Mouse (Mus musculus) thymus, adult 2 months (tissue): ENCODE data around the gene Wdr31.

Source experiments
- CTCF ChIP-seq: fragments of 200-500 bp; IDR thresholded peaks from 2 replicates; pipeline ENCODE4 v1.5.1; 2012; ENCODE audit warnings: mild to moderate bottlenecking, control low read depth, low read length, moderate library complexity, borderline replicate concordance; ENCODE audit not compliant: control insufficient read depth, poor library complexity, insufficient read depth; ENCODE audit errors: extremely low read depth
- POLR2A ChIP-seq: fragments of 200-500 bp; IDR thresholded peaks from 2 replicates; pipeline ENCODE4 v1.6.1; 2012; ENCODE audit warnings: mild to moderate bottlenecking, low read length, control low read depth, moderate library complexity; ENCODE audit not compliant: control insufficient read depth, poor library complexity, insufficient read depth; ENCODE audit errors: extremely low read depth

GRCm38 (mm10) chr4:62513998-62514506, 43.4 kb upstream of the Wdr31 start:
- no peak for TF ChIP-seq POLR2A
- no peak for TF ChIP-seq CTCF
